Mouse (Mus musculus): Measurements from ENCODE around the gene 1700020L24Rik. TPM values are rescaled to one million over a fixed set of nuclear protein-coding genes. Genes with fewer than 3 reads are reported as not detected.

Gene 1700020L24Rik
- not detected for total RNA-seq (2021)
- long read RNA-seq, experiment 1, result 0 reads
- long read RNA-seq, experiment 2, result 0 reads

GRCm38 (mm10) chr11:83437377-83437776, at the start of gene 1700020L24Rik:
Gene 1700020L24Rik, plus strand, starts transcription at chr11:83437677.
- no peak for DNase-seq
- intact Hi-C loops (cut with DNase I), result no loop called here

- peak; percentile 9 to 11 for DNase-seq
Measured at GRCm38 (mm10) chr11:83393062-83393461, 44.4 kb upstream of the 1700020L24Rik start.

GRCm38 (mm10) chr11:83394802-83395439, 42.6 kb upstream of the 1700020L24Rik start:
- no peak for DNase-seq

More at GRCm38 (mm10) chr11:83393062-83393461, 44.4 kb upstream of the 1700020L24Rik start:
- intact Hi-C loops (cut with DNase I), result no loop called here

GRCm38 (mm10) chr11:83397626-83398025, 39.9 kb upstream of the 1700020L24Rik start:
- intact Hi-C loops (cut with DNase I), result no loop called here
- no peak for DNase-seq

More at GRCm38 (mm10) chr11:83394802-83395439, 42.6 kb upstream of the 1700020L24Rik start:
- intact Hi-C loops (cut with DNase I), result no loop called here

- intact Hi-C loops (cut with DNase I), result no loop called here
- no peak for DNase-seq
Measured at GRCm38 (mm10) chr11:83398724-83399123, 38.8 kb upstream of the 1700020L24Rik start.

- no peak for DNase-seq
- intact Hi-C loops (cut with DNase I), result no loop called here
Measured at GRCm38 (mm10) chr11:83403787-83404186, 33.7 kb upstream of the 1700020L24Rik start.

GRCm38 (mm10) chr11:83406391-83406790, 31.1 kb upstream of the 1700020L24Rik start:
- intact Hi-C loops (cut with DNase I), result no loop called here
- no peak for DNase-seq

GRCm38 (mm10) chr11:83408242-83408641, 29.2 kb upstream of the 1700020L24Rik start:
- DNase-seq, result no peak
- intact Hi-C loops (cut with DNase I), result no loop called here

GRCm38 (mm10) chr11:83409087-83409754, 28.3 kb upstream of the 1700020L24Rik start, which contains the start of gene Rasl10b:
Gene Rasl10b, plus strand, starts transcription at chr11:83409137.
- peak; percentile 29 to 38 for DNase-seq
- intact Hi-C loops (cut with DNase I), result no loop called here

GRCm38 (mm10) chr11:83409792-83410291, 27.6 kb upstream of the 1700020L24Rik start:
- DNase-seq, result peak in 1 of 2 experiments; percentile 24
- intact Hi-C loops (cut with DNase I), result no loop called here

GRCm38 (mm10) chr11:83410510-83410909, 27.0 kb upstream of the 1700020L24Rik start:
- intact Hi-C loops (cut with DNase I), result no loop called here
- no peak for DNase-seq

GRCm38 (mm10) chr11:83417080-83417479, 20.4 kb upstream of the 1700020L24Rik start:
- DNase-seq, result peak; percentile 71 to 73
- intact Hi-C loops (cut with DNase I), result no loop called here

- no peak for DNase-seq
- intact Hi-C loops (cut with DNase I), result no loop called here
Measured at GRCm38 (mm10) chr11:83417708-83418107, 19.8 kb upstream of the 1700020L24Rik start.

- DNase-seq, result no peak
- intact Hi-C loops (cut with DNase I), result no loop called here
Measured at GRCm38 (mm10) chr11:83418566-83418965, 18.9 kb upstream of the 1700020L24Rik start.

- intact Hi-C loops (cut with DNase I), result no loop called here
- DNase-seq, result no peak
Measured at GRCm38 (mm10) chr11:83420338-83420737, 17.1 kb upstream of the 1700020L24Rik start.

- intact Hi-C loops (cut with DNase I), result no loop called here
- DNase-seq, result peak; percentile 80 to 86
Measured at GRCm38 (mm10) chr11:83421305-83421704, 16.2 kb upstream of the 1700020L24Rik start.

GRCm38 (mm10) chr11:83424681-83425080, 12.8 kb upstream of the 1700020L24Rik start:
- intact Hi-C loops (cut with DNase I), result loop anchor here (1.0 to 2.0 kb wide), 2 partner anchors 67 to 98 kb away; no protein-coding TSS in a partner anchor
- DNase-seq, result peak; percentile 73 to 85

- intact Hi-C loops (cut with DNase I), result no loop called here
- DNase-seq, result no peak
Measured at GRCm38 (mm10) chr11:83426964-83427363, 10.5 kb upstream of the 1700020L24Rik start.

- no peak for DNase-seq
- intact Hi-C loops (cut with DNase I), result no loop called here
Measured at GRCm38 (mm10) chr11:83429355-83429754, 8.1 kb upstream of the 1700020L24Rik start, which contains the start of gene Gas2l2. Gene Gas2l2, minus strand, starts transcription at chr11:83429455.

- no peak for DNase-seq
- intact Hi-C loops (cut with DNase I), result no loop called here
Measured at GRCm38 (mm10) chr11:83432533-83432932, 4.9 kb upstream of the 1700020L24Rik start.

- intact Hi-C loops (cut with DNase I), result loop anchor here (5.0 kb wide), 2 partner anchors 193 to 298 kb away; no protein-coding TSS in a partner anchor
- no peak for DNase-seq
Measured at GRCm38 (mm10) chr11:83439426-83440060, 2.1 kb downstream of the 1700020L24Rik start.

Measured in heart, postnatal 14 days (tissue).